Mouse (Mus musculus): ENCODE results near the gene Asah2. TPM values are rescaled to one million over a fixed set of nuclear protein-coding genes. Genes with fewer than 3 reads are reported as not detected.
A peak's percentile ranks its signal among the peaks of the same experiment; 100 is the strongest.

Gene Asah2
- total RNA-seq (2014; rRNA removed): 3.9 and 15.8 TPM in 2 replicates
- polyA plus RNA-seq (2015; fragmentation: Nextera tagmentation; extraction: Ambion mirVana): 0.82 and 0.85 TPM in 2 replicates

GRCm38 (mm10) chr19:32107771-32108306 is at the start of gene Asah2:
Asah2 (minus strand) TSS chr19:32108211.
- under 1% methylated on average over 28 of the region's 28 CpGs for WGBS
- no peaks in the 10 kb centered on the region for H3K36me3 ChIP-seq (ENCODE audit: insufficient read depth, low read length)
- H3K27ac ChIP-seq: peak within 1 kb of the TSS; percentile 67; the same call in 1 of the 2 replicates
- H3K27me3 ChIP-seq (ENCODE audit: insufficient read depth, low read length): no peaks in the 10 kb centered on the region
- ATAC-seq (peak; percentile 94), DNase-seq (ENCODE audit: low spot score) (peak; percentile 77)
- TF ChIP-seq CTCF (IDR thresholded peaks at IDR 0.05; ENCODE audit: low read depth): peak; percentile 53
- H3K9me3 ChIP-seq (ENCODE audit: low read length): no peaks in the 10 kb centered on the region
- peak within 1 kb of the TSS; percentile 63 for H3K4me3 ChIP-seq (ENCODE audit: low read length)
- peak within 1 kb of the TSS; percentile 59 for H3K9ac ChIP-seq (replicated peaks; ENCODE audit: low read length)
- H3K4me1 ChIP-seq (ENCODE audit: insufficient read depth, low read length): no peaks in the 10 kb centered on the region
- H3K4me2 ChIP-seq (ENCODE audit: low read depth, low read length): peak within 1 kb of the TSS; percentile 77

GRCm38 (mm10) chr19:32157045-32157444 is 49.0 kb upstream of the Asah2 start:
- ATAC-seq: no peak
- no peak for DNase-seq (ENCODE audit: low spot score)
- no peak overlapping the region for H3K27ac ChIP-seq
- H3K9ac ChIP-seq (replicated peaks; ENCODE audit: low read length): no peak overlapping the region
- H3K36me3 ChIP-seq (ENCODE audit: insufficient read depth, low read length): peaks cover 6% of the 10 kb centered on the region; the same call in 1 of the 2 replicates
- no peaks in the 10 kb centered on the region for H3K9me3 ChIP-seq (ENCODE audit: low read length)
- H3K27me3 ChIP-seq (ENCODE audit: insufficient read depth, low read length): no peaks in the 10 kb centered on the region
- H3K4me1 ChIP-seq (ENCODE audit: insufficient read depth, low read length): no peaks in the 10 kb centered on the region
- no peak for TF ChIP-seq CTCF (IDR thresholded peaks at IDR 0.05; ENCODE audit: low read depth)
- H3K4me2 ChIP-seq (ENCODE audit: low read depth, low read length): no peak overlapping the region
- 89% methylated on average over 6 of the region's 6 CpGs for WGBS
- no peak overlapping the region for H3K4me3 ChIP-seq (ENCODE audit: low read length)

- WGBS: 84% methylated on average over 6 of the region's 6 CpGs
- H3K4me2 ChIP-seq (ENCODE audit: low read depth, low read length): no peak overlapping the region
- H3K27ac ChIP-seq: no peak overlapping the region
- TF ChIP-seq CTCF (IDR thresholded peaks at IDR 0.05; ENCODE audit: low read depth): no peak
- ATAC-seq (no peak), DNase-seq (ENCODE audit: low spot score) (no peak)
- H3K36me3 ChIP-seq (ENCODE audit: insufficient read depth, low read length): no peaks in the 10 kb centered on the region
- no peak overlapping the region for H3K9ac ChIP-seq (replicated peaks; ENCODE audit: low read length)
- no peak overlapping the region for H3K4me3 ChIP-seq (ENCODE audit: low read length)
- no peaks in the 10 kb centered on the region for H3K4me1 ChIP-seq (ENCODE audit: insufficient read depth, low read length)
- H3K9me3 ChIP-seq (ENCODE audit: low read length): no peaks in the 10 kb centered on the region
- H3K27me3 ChIP-seq (ENCODE audit: insufficient read depth, low read length): no peaks in the 10 kb centered on the region
Measured at GRCm38 (mm10) chr19:32152529-32152928, 44.5 kb upstream of the Asah2 start.

GRCm38 (mm10) chr19:32148710-32149109 is 40.7 kb upstream of the Asah2 start:
- Histone ChIP-seq H3K9ac (replicated peaks; ENCODE audit: low read length) (no peak overlapping the region), H3K4me2 (ENCODE audit: low read depth, low read length) (no peak overlapping the region), H3K27ac (no peak overlapping the region), H3K4me3 (ENCODE audit: low read length) (no peak overlapping the region), H3K27me3 (ENCODE audit: insufficient read depth, low read length) (no peaks in the 10 kb centered on the region), H3K36me3 (ENCODE audit: insufficient read depth, low read length) (no peaks in the 10 kb centered on the region), H3K9me3 (ENCODE audit: low read length) (no peaks in the 10 kb centered on the region), H3K4me1 (ENCODE audit: insufficient read depth, low read length) (no peaks in the 10 kb centered on the region)
- WGBS: 92% methylated on average over 5 of the region's 5 CpGs
- ATAC-seq (no peak), DNase-seq (ENCODE audit: low spot score) (no peak)
- TF ChIP-seq CTCF (IDR thresholded peaks at IDR 0.05; ENCODE audit: low read depth): no peak

- TF ChIP-seq CTCF (IDR thresholded peaks at IDR 0.05; ENCODE audit: low read depth): no peak
Measured at GRCm38 (mm10) chr19:32142383-32142782, 34.4 kb upstream of the Asah2 start.

GRCm38 (mm10) chr19:32138361-32139088 is 30.5 kb upstream of the Asah2 start:
- DNase-seq (ENCODE audit: low spot score) (no peak), ATAC-seq (no peak)
- H3K27me3 ChIP-seq (ENCODE audit: insufficient read depth, low read length): no peaks in the 10 kb centered on the region
- WGBS: 80% methylated on average over 14 of the region's 14 CpGs
- H3K36me3 ChIP-seq (ENCODE audit: insufficient read depth, low read length): no peaks in the 10 kb centered on the region; the same call in 1 of the 2 replicates
- no peak overlapping the region for H3K4me3 ChIP-seq (ENCODE audit: low read length)
- H3K4me2 ChIP-seq (ENCODE audit: low read depth, low read length): no peak overlapping the region
- H3K27ac ChIP-seq: no peak overlapping the region
- H3K4me1 ChIP-seq (ENCODE audit: insufficient read depth, low read length): 0 out of 2 replicates have a peak, but pooled peaks cover 5% of the 10 kb centered on the region
- H3K9me3 ChIP-seq (ENCODE audit: low read length): no peaks in the 10 kb centered on the region
- H3K9ac ChIP-seq (replicated peaks; ENCODE audit: low read length): no peak overlapping the region
- no peak for TF ChIP-seq CTCF (IDR thresholded peaks at IDR 0.05; ENCODE audit: low read depth)

More at GRCm38 (mm10) chr19:32142383-32142782, 34.4 kb upstream of the Asah2 start:
- ATAC-seq (no peak), DNase-seq (ENCODE audit: low spot score) (no peak)
- no peaks in the 10 kb centered on the region for H3K27me3 ChIP-seq (ENCODE audit: insufficient read depth, low read length)
- H3K4me3 ChIP-seq (ENCODE audit: low read length): no peak overlapping the region
- H3K4me2 ChIP-seq (ENCODE audit: low read depth, low read length): no peak overlapping the region
- H3K36me3 ChIP-seq (ENCODE audit: insufficient read depth, low read length): no peaks in the 10 kb centered on the region; the same call in 1 of the 2 replicates
- no peaks in the 10 kb centered on the region for H3K9me3 ChIP-seq (ENCODE audit: low read length)
- H3K27ac ChIP-seq: no peak overlapping the region
- 81% methylated on average over 6 of the region's 6 CpGs for WGBS
- no peaks in the 10 kb centered on the region for H3K4me1 ChIP-seq (ENCODE audit: insufficient read depth, low read length)
- H3K9ac ChIP-seq (replicated peaks; ENCODE audit: low read length): no peak overlapping the region

Data from hindbrain, postnatal 0 days (tissue).